Mouse (Mus musculus) cerebellum, postnatal 14 days (tissue): ENCODE measurements at regions not wholly inside any gene's neighbourhood (a gene's known extent, or its start where the extent isn't known, plus 50 kb on each side); places are given as distances from the start of the nearest gene placed in this dataset.

Source experiments
- DNase-seq, 2 experiments: peaks; one replicate each; pipeline ENCODE4 v3.0.0; 2021; ENCODE audit warnings: mixed read lengths in 2 of 2

DNA sequence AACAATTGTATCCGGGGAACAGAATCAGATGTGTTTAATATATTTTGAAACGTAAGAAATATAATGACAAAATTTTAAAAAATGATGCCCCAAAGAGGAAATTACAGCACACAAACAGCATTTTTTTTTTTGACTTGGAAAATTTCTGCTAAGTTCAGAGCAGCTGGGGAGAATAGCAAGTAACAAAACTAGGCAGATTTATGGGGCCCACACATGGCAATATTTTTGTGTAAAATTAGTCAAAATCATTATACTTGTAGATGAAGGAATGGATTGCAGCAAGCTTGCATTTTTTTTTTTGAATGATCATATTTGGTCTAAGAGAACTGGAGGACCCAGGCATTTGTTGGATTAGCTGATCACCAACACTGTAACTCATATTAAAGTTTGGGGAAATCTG is 189.4 kb downstream of the Map2k6 start:
- DNase-seq = no peak

DNA sequence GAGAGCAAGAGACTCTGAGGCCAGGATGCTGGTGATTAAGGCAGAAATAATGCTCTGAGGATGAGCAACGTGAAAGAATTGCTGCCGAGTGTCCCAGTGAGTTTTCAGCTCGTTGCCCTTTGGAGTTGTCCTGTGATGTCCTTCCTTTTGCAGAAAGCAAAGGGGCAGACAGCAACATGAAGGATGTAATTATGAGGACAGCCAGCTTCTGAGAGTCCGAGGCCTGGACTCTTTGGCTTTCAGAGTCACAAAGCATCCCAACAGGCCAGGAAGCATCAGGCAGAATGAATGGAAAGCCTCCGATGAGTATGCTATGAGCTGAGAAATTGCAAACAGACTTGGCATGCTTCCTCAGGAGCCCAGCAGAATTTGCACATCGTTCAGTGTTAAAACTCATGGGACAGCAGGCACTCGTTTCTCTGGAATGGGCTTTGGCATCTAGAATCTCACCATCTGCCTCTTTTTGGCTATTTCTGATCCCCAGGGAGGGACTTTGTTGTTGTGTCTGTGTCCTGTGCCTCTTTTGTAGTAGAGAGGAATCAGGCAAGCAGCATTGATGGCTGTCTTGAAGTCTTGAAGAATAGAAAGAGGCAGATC is 196.4 kb downstream of the Map2k6 start:
- DNase-seq = peak; percentile 68 to 69

DNA sequence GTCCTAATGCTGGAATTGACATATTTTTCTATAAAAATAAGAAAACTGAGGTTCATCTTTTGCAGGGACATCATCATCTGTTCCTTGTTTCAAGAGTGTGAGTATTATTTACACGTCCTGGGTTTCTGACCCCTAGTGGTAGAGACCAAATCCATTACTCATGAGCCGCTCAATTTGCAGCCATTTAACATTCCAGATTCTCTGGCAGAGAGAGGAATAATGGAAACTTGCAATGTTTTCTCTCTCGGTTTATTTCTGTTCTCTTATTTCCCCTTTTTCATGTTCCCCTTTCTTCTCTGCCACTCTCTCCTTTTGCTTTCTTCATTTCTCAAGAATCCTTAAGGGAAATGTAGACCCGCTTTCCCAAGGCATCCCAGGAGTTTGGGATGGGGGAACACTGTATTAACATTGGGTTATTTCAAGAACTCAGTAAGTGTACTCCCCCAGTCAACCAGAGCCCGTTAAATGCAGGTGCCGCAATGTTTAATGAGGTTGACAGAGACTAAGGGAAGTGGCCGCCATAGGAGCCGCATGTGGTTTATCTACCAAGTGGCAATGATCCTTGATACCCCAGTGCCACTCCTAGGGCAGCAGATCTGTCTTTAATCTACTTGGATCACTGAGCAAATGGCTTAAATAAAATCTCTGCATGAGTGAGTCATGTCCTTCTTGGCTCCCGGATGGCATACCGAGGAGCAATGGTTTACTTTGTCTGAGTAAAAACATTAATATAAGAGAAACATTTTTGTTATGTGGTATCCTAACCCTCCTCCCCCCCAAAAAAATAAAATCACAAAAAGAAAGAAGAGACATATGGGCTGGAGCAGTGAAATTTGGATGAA is 206.3 kb downstream of the Map2k6 start:
- DNase-seq = no peak

DNA sequence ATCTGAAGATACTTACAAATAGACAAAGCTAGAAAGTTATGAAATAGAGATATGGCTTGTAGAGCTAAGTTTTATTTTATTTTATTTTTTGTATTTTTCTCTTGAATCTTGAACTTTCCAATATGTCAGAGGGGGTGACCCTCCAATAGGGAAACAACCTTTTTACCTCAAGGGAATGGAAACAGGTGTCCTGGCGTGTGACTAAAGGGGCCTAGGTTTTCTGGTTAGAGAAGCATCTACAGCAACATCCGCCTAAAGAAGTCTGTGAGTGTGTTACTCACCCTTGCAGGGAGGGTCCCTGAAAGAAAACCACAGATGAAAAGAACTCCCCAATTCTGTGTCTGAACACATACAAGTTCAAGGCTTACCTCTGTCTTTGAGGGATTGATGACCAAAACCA is 210.4 kb downstream of the Map2k6 start:
- no peak for DNase-seq

GRCm38 (mm10) chr11:110610831-110611230 is 211.9 kb downstream of the Map2k6 start:
- no peak for DNase-seq

DNA sequence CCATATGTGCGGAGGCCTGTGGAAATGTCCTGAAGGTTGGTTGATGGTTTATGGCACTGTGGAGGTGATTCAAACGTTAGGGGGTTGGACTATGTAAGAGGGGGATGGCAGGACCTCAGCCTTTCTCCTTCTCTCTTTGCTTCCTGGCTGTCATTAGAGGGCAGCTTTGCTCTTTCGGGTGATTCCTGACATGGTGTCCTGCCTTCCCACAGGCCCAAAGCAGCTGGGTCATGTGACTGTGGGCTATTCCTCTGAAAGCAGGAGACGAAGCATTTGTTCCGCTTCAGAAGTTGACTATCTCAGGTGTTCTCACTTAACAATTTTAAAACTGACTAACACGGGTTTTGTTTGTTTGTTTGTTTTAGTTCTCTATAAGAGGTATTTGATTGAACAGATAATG is 233.1 kb downstream of the Map2k6 start:
- DNase-seq = no peak

GRCm38 (mm10) chr11:110633351-110633750 is 234.4 kb downstream of the Map2k6 start:
- DNase-seq = peak; percentile 76 to 78

DNA sequence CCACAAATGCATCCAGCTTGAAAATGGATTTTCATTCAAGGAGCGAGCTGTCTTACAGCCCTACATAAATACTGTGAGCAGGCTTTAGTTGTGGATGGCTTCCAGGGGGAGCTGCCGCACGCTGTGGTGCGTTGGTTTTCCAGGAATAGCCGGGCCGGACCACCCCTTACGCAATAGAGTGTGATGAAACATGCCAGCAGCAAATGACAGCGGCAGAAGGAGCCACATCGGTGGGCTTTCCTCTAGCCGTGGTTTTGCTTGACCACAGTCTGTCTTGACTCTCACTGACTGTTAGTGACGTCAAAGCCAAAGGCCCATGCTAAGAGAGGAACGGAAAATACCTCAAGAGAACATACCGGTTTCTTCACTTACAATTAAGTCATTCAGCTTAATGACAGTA is 243.6 kb downstream of the Map2k6 start:
- peak in 1 of 2 experiments; percentile 2 for DNase-seq

- DNase-seq = no peak
Measured at GRCm38 (mm10) chr11:110649575-110650210, 250.8 kb downstream of the Map2k6 start.

GRCm38 (mm10) chr11:110652068-110652467 is 253.1 kb downstream of the Map2k6 start:
- DNase-seq = no peak

DNA sequence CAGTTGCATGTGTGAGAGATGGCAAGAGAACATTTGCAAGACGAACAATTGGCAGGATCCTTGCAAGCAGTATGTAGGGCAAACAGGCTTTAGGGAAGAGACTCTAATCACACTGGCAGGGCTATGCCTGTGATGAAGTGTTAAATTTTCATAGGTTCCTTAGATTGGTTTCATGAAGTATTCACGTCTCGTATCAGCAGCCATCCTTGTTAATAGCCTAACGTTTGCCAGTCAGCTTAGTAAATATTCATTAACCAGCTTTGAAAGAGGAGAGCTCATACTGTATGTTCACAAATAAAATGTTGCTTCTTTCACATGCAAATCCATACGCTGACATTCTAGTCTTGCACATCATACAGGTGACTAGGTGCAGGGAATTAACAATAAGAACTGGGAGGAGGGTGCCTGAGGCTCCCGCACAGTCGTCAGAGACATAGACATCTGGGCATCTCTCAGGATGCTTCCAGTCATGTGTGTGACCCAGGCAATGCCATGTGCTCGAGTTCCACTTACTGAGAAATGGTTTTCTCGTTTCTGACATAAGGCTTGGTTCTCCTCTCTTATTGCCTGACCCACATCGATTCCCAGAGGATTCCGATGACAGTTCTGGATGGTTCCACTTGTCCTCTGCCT is 257.7 kb downstream of the Map2k6 start:
- DNase-seq = no peak

DNA sequence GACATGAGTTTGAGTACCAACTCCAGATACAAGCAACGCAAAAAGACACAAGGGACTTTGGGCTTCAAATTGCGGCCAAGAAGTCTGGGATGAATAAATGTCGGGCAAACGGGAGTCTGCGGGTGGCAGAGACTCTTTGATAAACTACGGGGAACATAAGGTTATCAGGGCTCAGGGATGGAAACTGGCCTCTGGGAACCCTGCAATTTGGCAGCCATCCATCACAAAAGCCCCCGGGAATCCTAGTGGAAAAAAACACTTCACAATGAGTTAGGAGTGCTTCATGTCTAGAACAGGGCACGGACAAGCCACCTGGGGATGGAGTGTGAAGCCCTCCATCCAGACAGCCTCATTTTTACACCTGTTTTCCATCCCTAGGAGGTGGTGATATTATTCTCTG is 258.9 kb downstream of the Map2k6 start:
- DNase-seq = no peak

- DNase-seq = no peak
Measured at GRCm38 (mm10) chr11:110670626-110671508, 271.9 kb downstream of the Map2k6 start.

DNA sequence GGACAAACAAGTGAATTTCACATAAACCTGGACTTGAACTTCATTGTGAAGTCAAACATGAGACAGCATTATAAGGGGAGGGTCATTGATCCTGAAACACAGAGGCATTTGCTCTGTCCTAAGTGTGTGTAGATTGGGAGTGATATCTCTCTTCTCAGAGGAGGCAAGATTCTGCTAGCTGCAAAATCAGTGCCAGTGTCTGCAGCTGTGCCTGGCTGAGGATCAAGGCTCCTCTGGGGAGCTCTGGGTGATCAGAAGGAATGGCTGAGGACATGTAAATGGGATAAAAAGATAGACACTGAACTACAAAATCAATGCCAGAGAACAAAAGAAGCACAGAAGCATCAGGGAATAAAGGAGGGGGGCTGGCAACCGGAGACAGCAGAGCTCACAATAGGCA is 274.0 kb downstream of the Map2k6 start:
- no peak for DNase-seq

GRCm38 (mm10) chr11:110692824-110693223 is 275.0 kb upstream of the Kcnj16 start:
- DNase-seq = no peak

DNA sequence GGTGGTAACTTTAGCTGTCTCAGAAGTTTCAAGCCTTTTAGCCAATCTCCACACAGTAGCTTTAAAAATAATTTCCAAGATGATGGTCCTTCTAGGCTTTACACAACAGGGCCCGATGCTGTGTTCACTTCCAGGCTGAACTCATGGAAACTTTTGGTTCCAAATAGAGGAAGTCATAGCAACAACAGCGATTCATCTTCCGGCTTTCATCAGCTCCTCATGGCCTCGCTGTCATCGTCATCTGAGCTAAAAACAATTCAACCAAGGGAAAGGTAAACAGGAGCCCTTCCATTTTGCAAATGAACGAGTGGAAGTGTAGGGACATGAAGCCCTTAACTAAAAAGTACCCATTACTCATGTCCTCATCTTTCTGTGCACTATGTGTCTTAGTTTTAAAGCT is 270.8 kb upstream of the Kcnj16 start:
- DNase-seq = no peak

GRCm38 (mm10) chr11:110698342-110698741 is 269.5 kb upstream of the Kcnj16 start:
- no peak for DNase-seq

DNA sequence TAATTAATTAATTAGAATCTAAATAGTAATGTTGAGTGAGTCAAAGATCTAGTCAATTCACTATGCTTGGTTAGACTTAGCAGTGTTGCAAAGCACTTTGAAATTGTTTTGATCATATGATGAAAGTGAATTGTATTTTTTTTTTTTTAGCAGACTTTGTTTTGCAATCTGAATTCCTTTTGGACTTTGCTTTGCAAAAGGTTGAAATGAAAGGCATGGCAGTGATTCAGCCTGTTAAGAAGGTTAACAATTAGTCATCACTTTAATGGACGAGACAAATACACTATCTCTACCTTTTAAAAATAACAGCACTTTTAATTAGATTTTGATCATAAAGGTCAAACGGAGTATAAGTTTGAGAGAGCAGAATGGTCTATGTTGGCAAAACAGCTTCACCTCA is 266.9 kb upstream of the Kcnj16 start:
- DNase-seq = no peak

GRCm38 (mm10) chr11:110702119-110702518 is 265.7 kb upstream of the Kcnj16 start:
- no peak for DNase-seq

DNA sequence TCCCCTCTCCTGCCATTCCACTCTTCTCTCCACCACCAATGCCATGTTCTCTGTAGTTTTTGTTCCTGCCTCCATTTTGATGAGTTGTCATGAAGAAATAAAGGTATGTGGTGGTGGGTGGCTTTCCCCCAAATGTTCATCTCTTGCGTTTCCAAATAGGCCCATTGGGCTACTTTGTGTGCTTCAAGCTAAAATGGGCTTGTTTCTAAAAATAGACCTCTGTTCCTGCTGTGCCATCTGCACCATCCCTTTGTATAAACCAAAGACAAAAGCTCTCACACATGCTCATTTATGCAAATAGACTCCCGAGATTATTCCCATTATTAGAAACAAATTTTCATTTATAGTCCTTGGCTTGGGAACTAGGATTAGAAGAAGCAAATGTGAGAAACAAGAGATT is 264.3 kb upstream of the Kcnj16 start:
- peak in 1 of 2 experiments; percentile 23 for DNase-seq

GRCm38 (mm10) chr11:110707328-110707727 is 260.5 kb upstream of the Kcnj16 start:
- no peak for DNase-seq

- DNase-seq = no peak
Measured at GRCm38 (mm10) chr11:110715300-110715699, 252.5 kb upstream of the Kcnj16 start.
